Mouse (Mus musculus) WW6 (cell line): ENCODE results near the gene Colq.
A peak's percentile ranks its signal among the peaks of the same experiment; 100 is the strongest.

Experiments used
- DNase-seq: peaks from one replicate; pipeline ENCODE4 v3.0.0-alpha.2; 2013; ENCODE audit warnings: low read depth, low spot score

Gene Colq

GRCm38 (mm10) chr14:31574903-31575665 lies 16.1 kb downstream of the Colq start:
- no peak for DNase-seq

DNA sequence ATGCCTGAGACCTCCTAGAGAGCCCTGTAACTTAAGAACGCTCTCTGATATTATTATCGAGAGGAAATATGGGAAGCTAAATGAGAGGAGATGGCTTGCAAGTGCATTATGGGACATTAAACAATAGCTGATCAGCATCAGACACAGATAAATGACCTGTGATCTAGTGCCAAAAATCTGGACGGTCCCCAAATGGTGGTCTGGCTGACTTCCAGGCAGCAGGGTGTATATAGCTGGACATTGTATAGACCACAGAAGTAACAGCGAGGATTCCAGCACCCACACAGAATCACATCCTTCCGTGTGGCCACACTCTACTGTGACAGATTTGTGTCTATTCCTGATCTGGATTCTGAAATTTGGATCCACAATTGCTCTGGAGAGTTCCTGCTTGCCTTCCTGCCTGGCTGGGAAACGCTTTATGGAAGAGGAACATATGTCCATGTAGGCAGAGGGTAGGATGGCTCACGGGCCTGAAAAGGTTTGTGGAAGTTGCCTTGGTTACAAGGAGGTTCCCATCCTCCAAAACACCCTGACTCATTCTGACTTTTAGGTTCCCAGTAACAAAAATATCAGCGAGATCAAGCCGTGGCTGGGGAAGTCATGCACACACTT lies 18.5 kb downstream of the Colq start:
- no peak for DNase-seq

DNA sequence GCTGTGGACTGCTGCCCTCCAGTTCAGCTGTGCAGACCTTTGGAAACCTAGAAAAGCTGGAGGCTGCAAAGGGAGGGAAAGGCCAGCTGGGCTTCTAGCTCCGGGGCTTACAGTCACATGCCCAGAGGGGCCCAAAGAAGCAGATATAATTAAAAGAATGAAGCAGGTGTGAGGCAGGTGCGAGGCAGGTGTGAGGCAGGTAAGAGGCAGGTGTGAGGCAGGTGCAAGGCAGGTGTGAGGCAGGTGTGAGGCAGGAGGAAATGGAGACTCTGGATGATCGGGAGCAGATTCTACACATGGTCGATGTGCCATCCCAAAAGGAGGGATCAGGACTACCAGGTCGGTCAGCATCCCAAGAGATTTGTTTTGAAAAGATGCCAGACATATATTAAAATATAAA lies 19.7 kb downstream of the Colq start:
- DNase-seq = no peak

DNA sequence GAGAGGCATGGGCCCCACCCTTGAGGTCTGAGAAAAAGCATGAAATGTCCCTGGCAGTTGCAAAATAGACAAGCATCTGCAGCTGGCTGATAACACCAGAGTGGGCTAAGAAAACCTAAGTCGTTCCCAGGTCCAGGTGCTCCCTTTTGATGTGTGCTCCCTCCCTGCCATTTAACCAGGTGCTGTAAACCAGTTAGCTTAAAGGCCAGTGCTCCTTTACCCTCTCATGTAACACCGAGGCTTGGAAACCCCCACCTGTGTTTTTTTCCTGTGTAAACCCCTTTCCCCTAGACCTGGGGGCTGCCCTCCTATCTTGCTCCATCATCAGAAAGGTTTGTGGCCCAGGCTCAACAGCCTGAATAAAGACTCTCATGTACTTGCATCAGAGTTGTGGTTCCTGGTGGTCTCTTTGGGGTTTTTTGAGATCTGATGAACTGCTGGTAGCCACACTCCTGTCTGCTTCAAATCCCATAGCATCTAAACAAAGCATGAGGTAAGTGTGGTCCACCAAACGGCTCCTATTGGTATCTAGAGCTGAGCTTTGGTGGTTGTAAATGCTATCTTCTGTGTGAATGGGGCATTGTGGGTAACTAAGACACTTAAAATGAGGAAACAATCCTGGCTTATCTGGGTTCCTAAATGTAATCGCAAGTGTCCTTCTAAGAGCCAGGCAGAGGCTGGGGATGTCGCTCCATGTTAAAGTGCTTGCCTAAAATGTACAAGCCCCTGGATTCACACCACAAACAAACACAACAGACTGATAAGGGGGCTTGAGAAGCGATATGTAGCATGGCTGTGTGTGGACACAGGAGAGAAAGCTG lies 20.8 kb downstream of the Colq start:
- no peak for DNase-seq

DNA sequence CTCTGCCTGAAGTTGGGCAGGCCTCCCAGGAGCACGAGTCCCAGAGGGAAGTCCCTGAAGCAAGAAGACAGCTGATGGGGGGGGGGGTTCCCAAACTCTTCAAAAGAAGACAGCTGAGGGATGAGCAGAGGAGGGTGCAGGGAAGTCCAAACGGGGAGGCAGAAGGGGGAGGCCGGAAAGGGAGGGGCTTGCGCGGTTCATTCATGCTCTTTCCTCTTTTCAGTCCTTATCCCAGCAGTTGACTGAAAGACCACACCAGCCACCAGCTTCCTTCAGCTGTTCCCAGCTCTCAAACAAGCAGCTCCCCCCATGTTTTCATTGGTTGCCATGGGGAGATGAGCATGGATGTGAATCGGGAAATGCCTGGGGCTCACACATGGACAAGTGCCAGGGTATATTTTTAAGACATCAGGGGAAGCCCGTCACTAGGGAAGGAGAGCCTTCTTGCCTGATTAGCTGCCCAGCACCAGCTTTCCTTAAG lies 22.0 kb downstream of the Colq start:
- DNase-seq = no peak

DNA sequence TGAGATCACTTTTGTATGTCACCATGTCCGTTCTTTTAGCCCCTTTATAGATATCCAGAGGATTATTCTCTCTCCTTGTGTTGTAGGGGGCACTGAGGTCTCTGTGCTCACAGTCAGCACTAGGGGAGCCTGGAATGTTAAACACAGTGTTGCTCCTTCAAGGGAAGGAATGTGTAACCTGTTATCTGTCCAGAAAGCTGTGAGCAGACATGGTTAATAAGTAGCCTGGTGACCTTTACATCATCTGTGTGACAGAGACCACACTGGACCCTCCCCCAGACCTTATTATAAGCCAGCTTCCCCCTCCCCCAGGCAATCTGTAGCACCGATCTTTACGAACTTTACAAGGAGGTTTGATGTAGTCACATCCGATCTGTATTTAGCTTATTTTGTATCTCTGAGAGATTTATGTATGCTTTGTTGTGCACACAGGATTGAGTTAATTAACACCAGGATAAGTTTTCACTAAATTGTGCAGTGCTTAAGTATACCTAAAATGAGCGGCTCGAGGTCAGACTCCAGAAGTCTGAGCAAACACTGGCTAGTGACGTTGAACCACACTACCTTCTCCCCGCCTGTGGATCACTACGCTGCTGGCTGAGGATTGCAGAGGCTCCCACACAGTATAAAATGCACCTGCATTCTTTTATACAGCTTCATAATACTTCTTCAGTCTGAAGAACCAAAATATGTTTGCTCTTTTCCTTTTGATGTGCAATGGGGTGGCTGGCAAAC lies 25.5 kb downstream of the Colq start:
- DNase-seq = no peak

DNA sequence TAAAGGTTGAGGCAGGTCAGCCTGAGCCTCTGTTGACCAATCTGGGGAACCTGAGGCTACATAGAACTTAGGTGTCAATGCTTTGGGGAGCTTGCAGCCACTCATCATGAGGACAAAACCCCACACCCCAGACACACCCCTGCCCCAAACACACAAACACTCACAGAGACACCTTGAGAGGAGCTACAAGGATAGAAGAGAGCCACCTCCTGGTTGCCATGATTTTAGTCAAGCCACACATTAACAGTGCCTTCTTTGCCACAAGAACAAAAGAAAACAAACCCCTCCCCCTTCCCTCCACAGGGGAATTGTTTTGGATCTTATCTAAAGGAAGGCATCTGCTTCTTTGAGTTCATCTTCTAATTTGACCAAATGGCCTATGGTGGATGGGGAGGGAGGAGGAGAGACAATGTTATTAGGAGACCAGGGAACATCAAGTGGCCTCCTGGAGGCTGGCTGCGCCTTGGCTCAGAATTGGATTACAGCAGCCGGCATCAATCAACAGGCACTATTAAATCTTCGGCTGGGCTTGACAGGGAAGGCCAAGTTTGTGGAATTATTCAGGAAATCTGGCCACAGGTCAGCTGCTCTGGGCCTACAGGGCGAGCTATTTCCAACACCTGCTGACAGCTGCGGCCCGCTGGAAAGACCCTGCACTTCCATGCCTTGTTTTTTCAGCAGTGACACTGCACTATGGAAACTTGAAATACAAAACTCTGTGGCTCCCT lies 26.5 kb downstream of the Colq start:
- no peak for DNase-seq

DNA sequence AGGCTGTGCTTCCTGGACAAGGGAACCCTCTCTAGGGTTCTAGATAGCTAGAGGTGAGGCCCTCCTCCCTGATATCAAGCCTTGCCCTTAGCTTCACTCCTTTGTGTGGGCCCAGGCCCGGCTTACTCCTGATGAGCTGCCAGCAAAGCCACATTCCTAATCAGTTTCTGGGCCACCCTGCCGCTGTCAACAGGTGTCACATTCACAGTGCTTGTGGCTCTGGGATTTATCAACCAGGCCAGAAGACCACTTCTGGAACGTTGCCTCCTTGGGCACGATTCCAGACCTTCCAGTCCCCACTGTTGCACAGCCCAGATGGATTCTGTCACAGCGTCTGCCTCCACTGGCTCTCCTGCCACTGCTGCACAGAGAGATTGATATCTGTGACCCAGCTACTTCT lies 30.3 kb downstream of the Colq start:
- no peak for DNase-seq

- no peak for DNase-seq
Measured at GRCm38 (mm10) chr14:31559216-31559615, 31.9 kb downstream of the Colq start.

DNA sequence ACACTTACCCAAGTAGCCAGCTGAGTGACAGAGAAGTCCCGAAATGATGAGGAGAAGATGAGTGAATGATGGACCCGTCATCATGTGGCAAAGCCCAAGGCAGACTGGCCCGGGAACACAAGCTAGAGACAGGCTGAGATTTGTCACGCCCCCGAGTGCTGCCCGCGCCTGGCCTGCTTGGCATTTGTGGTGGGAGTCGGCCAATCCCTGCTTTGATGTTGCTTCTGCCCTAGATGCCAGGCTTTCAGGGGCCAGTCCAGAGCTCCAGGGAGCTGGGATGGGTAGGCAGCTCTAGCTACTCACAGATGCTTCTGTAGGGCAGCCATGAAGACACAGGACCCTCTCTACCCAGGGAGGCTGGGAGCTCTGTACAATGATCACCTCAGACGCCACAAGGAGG lies 33.4 kb downstream of the Colq start:
- no peak for DNase-seq

DNA sequence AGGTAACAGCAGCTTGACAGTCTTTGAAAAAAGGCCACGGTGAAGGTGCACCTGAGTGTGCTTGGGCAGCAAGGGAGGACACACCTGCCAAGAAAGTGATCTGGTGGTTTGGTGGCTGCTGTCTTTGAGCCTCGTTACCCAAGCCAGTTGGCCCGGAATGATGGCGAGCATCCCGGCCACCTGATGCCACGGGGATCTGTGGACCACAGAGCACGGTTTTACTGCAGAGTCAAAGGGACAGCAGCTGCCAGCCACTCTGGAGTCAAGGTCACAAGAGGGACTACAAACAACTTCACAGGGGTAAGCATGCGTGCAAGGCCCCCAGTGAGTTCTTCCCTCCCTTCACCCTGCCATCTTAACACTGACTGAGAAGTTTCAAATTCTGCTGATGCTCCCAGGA lies 33.9 kb downstream of the Colq start:
- DNase-seq = no peak

DNA sequence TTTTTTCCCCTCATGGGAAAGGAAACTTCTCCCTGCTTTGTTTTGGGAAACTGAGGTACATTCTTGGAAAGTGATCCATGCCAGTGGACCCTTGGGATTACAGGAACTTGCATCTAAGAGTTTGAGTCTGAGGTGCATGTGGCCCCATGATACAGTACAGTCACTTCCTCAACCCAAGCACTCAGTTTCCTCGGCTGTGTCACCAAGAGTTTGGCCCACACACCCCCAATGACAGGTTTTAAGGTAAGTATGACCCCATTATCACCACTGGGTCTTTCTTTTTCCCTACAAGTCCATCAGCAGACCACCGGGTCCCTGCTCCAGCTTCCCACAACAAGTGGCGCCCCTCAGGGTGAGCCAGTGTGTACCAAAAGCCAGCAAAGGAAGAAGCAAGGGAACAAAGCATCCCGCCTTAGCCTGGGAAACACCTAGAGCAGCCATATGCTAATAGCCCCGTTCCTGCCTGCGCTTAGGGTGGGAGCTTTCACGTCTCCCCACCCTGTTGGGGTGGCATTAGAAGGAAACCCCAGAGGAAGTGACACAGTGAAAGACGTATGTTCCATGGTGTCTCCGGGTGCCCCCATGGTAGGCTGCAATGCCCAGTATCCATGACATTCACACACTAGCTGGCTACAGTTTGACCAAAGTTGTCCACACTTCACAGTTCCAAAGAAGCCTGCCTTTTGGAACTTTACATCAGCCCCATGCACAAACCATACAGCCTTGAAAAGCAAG lies 34.5 kb downstream of the Colq start:
- no peak for DNase-seq

GRCm38 (mm10) chr14:31555963-31556434 lies 35.1 kb downstream of the Colq start:
- no peak for DNase-seq

DNA sequence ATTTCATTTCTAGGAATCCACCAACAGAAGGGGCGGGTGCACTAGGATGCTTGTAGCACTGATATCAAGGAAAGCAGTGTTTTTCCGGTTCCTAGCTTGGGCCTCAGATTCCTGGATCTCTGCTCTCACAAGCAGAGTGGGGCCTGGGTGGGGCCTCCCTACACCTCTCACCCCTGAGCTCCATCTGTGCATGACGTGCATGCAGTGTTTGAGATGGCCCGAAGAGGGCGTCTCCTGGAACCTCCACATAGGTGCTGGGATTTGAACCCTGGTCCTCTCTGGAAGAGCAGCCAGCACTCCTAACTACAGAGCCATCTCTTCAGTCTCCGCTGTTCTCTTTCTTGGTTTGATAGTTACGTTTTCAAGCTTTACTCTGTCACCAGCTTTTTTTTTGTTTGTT lies 36.1 kb downstream of the Colq start:
- DNase-seq = peak; percentile 14

GRCm38 (mm10) chr14:31543885-31544442 lies 47.2 kb downstream of the Colq start:
- no peak for DNase-seq

DNA sequence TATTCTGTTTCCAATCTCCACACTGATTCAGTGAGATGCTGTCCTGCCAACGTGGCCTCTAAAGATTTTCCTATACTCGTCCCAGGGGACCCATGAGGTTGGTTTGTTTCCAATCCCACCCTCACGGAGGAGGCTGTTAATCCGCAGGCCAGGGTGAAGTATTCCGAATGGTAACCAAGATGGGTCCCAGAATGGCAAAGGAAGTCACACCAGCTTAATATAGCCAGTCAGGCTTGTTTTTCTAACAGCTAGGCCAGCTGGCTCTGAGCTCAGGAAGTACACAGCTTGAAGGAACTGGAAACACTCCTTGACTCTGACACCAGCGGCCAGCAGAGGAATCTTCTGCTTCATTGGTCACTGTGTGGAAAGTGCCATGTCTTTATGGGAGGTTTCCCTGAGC lies 53.8 kb downstream of the Colq start:
- DNase-seq = no peak

- DNase-seq = no peak
Measured at GRCm38 (mm10) chr14:31532656-31533055, 58.5 kb downstream of the Colq start.

- no peak for DNase-seq
Measured at GRCm38 (mm10) chr14:31531506-31532148, 59.5 kb downstream of the Colq start.

DNA sequence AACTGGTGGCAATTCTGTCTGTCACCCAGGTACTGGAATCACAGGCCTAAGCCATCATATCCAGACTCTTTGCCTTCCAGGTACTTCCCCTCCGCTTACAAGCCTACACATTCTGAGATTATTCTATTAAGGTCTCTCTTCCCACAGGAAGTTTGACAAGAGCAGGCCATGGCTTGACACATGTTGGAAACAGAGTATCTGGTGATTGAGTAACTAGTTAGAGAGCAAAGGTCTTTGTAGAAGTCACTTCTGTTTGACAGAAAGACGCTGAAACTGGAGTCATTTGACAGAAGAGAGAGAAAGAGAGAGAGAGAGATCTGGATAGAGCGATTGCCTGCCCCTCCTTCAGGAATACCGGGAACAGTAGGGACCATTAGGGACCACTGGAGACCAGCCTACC lies 60.3 kb downstream of the Colq start:
- no peak for DNase-seq
